Mouse (Mus musculus): ENCODE results near the gene Gpr156. TPM values are rescaled to one million over a fixed set of nuclear protein-coding genes. Genes with fewer than 3 reads are reported as not detected.

The Gpr156 gene
- polyA plus RNA-seq, 1 experiment from 2014 or later = 1.1 TPM

DNA sequence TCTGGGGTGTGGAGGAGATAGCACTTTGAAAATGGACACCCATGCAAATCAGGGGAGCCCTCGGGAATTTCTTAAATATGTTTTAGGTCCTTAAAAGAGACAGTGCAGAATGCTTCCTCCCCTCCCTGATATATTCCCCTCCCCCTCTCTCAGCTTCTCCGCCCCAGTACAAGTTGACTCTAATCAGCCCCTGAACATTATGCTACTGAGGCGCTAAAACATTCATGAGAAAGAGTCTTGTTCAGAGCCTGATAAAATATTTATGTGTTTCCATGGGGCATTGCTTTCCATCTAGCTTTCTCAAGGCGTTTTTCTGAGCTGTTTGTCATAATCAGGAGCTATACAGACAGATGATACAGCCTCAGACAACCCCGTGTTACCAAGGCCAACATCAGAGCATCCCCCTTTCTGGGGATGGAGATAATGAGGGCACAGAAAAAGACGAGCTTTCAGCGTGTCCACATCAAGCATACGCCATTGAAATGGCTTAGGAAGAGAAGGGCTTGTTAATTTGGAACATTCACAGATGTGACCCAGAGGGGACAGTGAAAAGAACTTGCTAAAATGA, 4.6 kb downstream of the Gpr156 start:
- no peaks in the 10 kb centered on the region for H3K36me3 ChIP-seq
- no peak overlapping the region for H3K27ac ChIP-seq (ENCODE audit: poor library complexity, severe bottlenecking)
- 61% methylated on average over 8 of the region's 8 CpGs for WGBS
- no peak overlapping the region for H3K4me3 ChIP-seq
- no peak overlapping the region for H3K9ac ChIP-seq
- ATAC-seq (ENCODE audit: insufficient number of reproducible peaks, low FRiP score) = no peak
- H3K27me3 ChIP-seq (replicated peaks) = no peaks in the 10 kb centered on the region; the same call in 1 of the 2 replicates
- H3K9me3 ChIP-seq (replicated peaks) = no peaks in the 10 kb centered on the region; the same call in 1 of the 2 replicates
- H3K4me1 ChIP-seq (replicated peaks) = peaks cover 4% of the 10 kb centered on the region; the same call in 1 of the 2 replicates
- H3K4me2 ChIP-seq = no peak overlapping the region

DNA sequence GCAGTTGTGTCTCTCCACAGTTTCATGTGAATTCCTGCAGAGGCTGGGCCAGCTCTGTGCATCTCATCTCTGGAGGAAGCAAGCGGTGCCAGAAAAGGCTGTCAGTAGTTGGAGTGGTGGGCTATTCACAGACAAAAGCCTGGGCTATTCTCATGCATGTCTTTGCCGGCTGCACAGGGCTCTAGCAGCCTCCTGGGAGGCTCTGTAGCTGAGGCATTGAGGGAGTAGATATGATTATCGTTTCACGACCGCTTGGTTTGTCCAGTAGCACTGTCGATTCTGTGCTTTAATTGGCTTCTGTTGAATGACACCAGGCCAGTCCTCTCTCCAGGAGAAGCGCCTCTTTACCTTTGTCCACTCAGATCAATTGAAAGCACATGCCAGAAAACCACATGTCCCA, 9.8 kb downstream of the Gpr156 start:
- no peaks in the 10 kb centered on the region for H3K27me3 ChIP-seq (replicated peaks)
- no peak overlapping the region for H3K4me3 ChIP-seq
- H3K4me2 ChIP-seq = peak overlapping the region; percentile 1; the same call in 1 of the 2 replicates
- H3K9ac ChIP-seq = no peak overlapping the region
- no peak overlapping the region for H3K27ac ChIP-seq (ENCODE audit: poor library complexity, severe bottlenecking)
- peaks cover 9% of the 10 kb centered on the region; the same call in 1 of the 2 replicates for H3K4me1 ChIP-seq (replicated peaks)
- no peak for ATAC-seq (ENCODE audit: insufficient number of reproducible peaks, low FRiP score)
- 20% methylated on average over 7 of the region's 7 CpGs for WGBS
- H3K36me3 ChIP-seq = no peaks in the 10 kb centered on the region
- H3K9me3 ChIP-seq (replicated peaks) = no peaks in the 10 kb centered on the region

DNA sequence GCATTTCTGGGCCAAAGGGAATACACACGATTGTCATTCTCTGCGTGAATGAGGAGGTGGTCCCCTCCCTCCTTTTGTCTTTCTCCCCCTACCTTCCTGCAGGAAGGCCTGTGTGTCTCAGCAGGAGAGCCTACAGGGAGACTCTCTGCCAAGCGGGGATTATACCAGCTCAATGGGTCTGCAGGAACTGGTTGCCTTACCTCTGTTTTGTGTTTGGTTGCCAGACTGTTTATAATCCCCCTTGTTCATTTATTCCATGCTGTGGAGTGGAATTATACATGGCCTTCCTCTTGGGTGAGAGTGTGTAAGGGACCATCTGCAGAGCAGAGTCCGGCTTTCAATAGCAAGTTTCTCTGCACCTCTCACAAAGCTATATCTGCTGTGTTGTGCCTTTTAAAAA, 10.8 kb downstream of the Gpr156 start:
- H3K36me3 ChIP-seq = no peaks in the 10 kb centered on the region
- no peak for ATAC-seq (ENCODE audit: insufficient number of reproducible peaks, low FRiP score)
- no peak overlapping the region for H3K27ac ChIP-seq (ENCODE audit: poor library complexity, severe bottlenecking)
- no peaks in the 10 kb centered on the region for H3K27me3 ChIP-seq (replicated peaks)
- 0 out of 2 replicates have a peak, but pooled peaks cover 4% of the 10 kb centered on the region for H3K9me3 ChIP-seq (replicated peaks)
- H3K4me1 ChIP-seq (replicated peaks) = peaks cover 9% of the 10 kb centered on the region; the same call in 1 of the 2 replicates
- no peak overlapping the region for H3K9ac ChIP-seq
- no peak overlapping the region for H3K4me2 ChIP-seq
- H3K4me3 ChIP-seq = no peak overlapping the region
- WGBS = 45% methylated on average over 4 of the region's 4 CpGs

GRCm38 (mm10) chr16:37929006-37929405, 12.7 kb downstream of the Gpr156 start:
- Histone ChIP-seq H3K9me3 (replicated peaks) (0 out of 2 replicates have a peak, but pooled peaks cover 10% of the 10 kb centered on the region), H3K4me3 (no peak overlapping the region), H3K27me3 (replicated peaks) (no peaks in the 10 kb centered on the region), H3K36me3 (no peaks in the 10 kb centered on the region), H3K4me2 (no peak overlapping the region), H3K9ac (no peak overlapping the region), H3K4me1 (replicated peaks) (peaks cover 9% of the 10 kb centered on the region; the same call in 1 of the 2 replicates), H3K27ac (ENCODE audit: poor library complexity, severe bottlenecking) (no peak overlapping the region)
- ATAC-seq (ENCODE audit: insufficient number of reproducible peaks, low FRiP score) = no peak
- WGBS = 61% methylated on average over 2 of the region's 2 CpGs

DNA sequence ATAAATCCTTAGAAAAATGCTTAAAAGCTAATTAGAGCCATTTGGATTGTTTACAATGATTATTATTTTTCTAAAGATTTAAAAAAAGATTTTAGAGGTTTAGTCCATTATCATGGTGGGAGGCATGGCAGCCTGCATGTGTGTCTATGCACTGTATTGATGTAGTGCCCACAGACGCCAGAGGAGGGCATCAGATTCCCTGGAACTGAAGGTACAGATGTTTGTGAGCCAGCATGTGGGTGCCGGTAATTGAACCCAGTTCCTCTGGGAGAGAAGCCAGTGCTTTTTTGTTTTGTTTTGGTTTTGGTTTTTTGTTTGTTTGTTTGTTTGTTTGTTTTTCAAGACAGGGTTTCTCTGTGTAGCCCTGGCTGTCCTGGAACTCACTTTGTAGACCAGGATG, 13.3 kb downstream of the Gpr156 start:
- WGBS = 88% methylated on average over 2 of the region's 2 CpGs
- Histone ChIP-seq H3K9ac (no peak overlapping the region), H3K4me2 (no peak overlapping the region), H3K27me3 (replicated peaks) (no peaks in the 10 kb centered on the region), H3K27ac (ENCODE audit: poor library complexity, severe bottlenecking) (no peak overlapping the region), H3K9me3 (replicated peaks) (0 out of 2 replicates have a peak, but pooled peaks cover 10% of the 10 kb centered on the region), H3K4me3 (no peak overlapping the region), H3K4me1 (replicated peaks) (peaks cover 9% of the 10 kb centered on the region; the same call in 1 of the 2 replicates), H3K36me3 (no peaks in the 10 kb centered on the region)
- ATAC-seq (ENCODE audit: insufficient number of reproducible peaks, low FRiP score) = no peak

DNA sequence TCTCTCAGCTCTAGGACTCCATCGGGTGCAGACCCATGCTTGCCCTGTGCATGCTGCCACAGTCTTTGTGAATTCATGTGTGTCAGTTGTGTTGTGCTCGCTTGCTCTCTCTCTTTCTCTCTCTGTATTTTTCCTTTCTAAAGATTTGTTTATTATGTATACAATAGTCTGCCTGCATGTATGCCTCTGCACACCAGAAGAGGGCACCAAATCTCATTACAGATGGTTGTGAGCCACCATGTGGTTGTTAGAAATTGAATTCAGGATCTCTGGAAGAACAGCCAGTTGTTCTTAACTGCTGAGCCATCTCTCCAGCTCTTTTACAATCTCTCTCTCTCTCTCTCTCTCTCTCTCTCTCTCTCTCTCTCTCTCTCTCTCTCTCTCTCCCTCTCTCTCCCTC, 18.6 kb downstream of the Gpr156 start:
- no peak for ATAC-seq (ENCODE audit: insufficient number of reproducible peaks, low FRiP score)
- H3K4me3 ChIP-seq = no peak overlapping the region
- no peak overlapping the region for H3K27ac ChIP-seq (ENCODE audit: poor library complexity, severe bottlenecking)
- H3K4me2 ChIP-seq = no peak overlapping the region
- H3K9ac ChIP-seq = no peak overlapping the region
- peaks cover 4% of the 10 kb centered on the region; the same call in 1 of the 2 replicates for H3K4me1 ChIP-seq (replicated peaks)
- 89% methylated on average over 2 of the region's 2 CpGs for WGBS
- no peaks in the 10 kb centered on the region for H3K27me3 ChIP-seq (replicated peaks)
- 0 out of 2 replicates have a peak, but pooled peaks cover 10% of the 10 kb centered on the region for H3K9me3 ChIP-seq (replicated peaks)
- H3K36me3 ChIP-seq = no peaks in the 10 kb centered on the region

- Histone ChIP-seq H3K27ac (ENCODE audit: poor library complexity, severe bottlenecking) (no peak overlapping the region), H3K4me2 (no peak overlapping the region), H3K27me3 (replicated peaks) (no peaks in the 10 kb centered on the region), H3K4me3 (no peak overlapping the region), H3K36me3 (no peaks in the 10 kb centered on the region), H3K4me1 (replicated peaks) (peaks cover 7% of the 10 kb centered on the region; the same call in 1 of the 2 replicates), H3K9me3 (replicated peaks) (0 out of 2 replicates have a peak, but pooled peaks cover 6% of the 10 kb centered on the region), H3K9ac (no peak overlapping the region)
- 76% methylated on average over 8 of the region's 8 CpGs for WGBS
- ATAC-seq (ENCODE audit: insufficient number of reproducible peaks, low FRiP score) = no peak
These were observed 21.0 kb downstream of the Gpr156 start for GRCm38 (mm10) chr16:37937276-37937675.

GRCm38 (mm10) chr16:37938125-37939081, 22.1 kb downstream of the Gpr156 start:
- H3K36me3 ChIP-seq = no peaks in the 10 kb centered on the region
- H3K4me2 ChIP-seq = no peak overlapping the region
- no peak overlapping the region for H3K4me3 ChIP-seq
- no peak overlapping the region for H3K27ac ChIP-seq (ENCODE audit: poor library complexity, severe bottlenecking)
- ATAC-seq (ENCODE audit: insufficient number of reproducible peaks, low FRiP score) = no peak
- no peak overlapping the region for H3K9ac ChIP-seq
- no peaks in the 10 kb centered on the region for H3K9me3 ChIP-seq (replicated peaks)
- no peaks in the 10 kb centered on the region for H3K27me3 ChIP-seq (replicated peaks)
- 62% methylated on average over 15 of the region's 17 CpGs for WGBS
- peaks cover 7% of the 10 kb centered on the region; the same call in 1 of the 2 replicates for H3K4me1 ChIP-seq (replicated peaks)

- ATAC-seq (ENCODE audit: insufficient number of reproducible peaks, low FRiP score) = no peak
These were observed 23.0 kb downstream of the Gpr156 start for GRCm38 (mm10) chr16:37939082-37939863.

DNA sequence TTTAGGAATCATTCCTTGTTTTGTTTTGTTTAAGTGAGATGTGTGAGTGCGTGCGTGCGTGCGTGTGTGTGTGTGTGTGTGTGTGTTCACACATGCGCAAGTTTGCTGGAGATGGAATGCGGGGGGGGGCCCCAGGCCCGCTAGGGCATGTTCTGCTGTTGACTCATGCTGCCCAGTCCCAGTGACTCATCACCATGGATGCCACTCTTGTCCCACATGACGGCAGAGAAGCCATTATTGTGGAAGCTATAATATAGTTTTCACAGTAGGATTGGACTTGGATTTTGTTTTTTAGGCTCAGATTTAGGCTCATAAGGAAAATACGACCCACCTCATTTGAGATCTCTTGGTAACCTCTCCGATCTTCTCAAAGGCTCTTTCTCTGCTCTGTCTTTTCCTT, 24.0 kb downstream of the Gpr156 start:
- peaks cover 7% of the 10 kb centered on the region; the same call in 1 of the 2 replicates for H3K4me1 ChIP-seq (replicated peaks)
- H3K9me3 ChIP-seq (replicated peaks) = no peaks in the 10 kb centered on the region
- ATAC-seq (ENCODE audit: insufficient number of reproducible peaks, low FRiP score) = no peak
- no peak overlapping the region for H3K9ac ChIP-seq
- 79% methylated on average over 10 of the region's 10 CpGs for WGBS
- H3K4me2 ChIP-seq = no peak overlapping the region
- no peaks in the 10 kb centered on the region for H3K36me3 ChIP-seq
- H3K27me3 ChIP-seq (replicated peaks) = no peaks in the 10 kb centered on the region
- no peak overlapping the region for H3K27ac ChIP-seq (ENCODE audit: poor library complexity, severe bottlenecking)
- no peak overlapping the region for H3K4me3 ChIP-seq

More at GRCm38 (mm10) chr16:37939082-37939863, 23.0 kb downstream of the Gpr156 start:
- Histone ChIP-seq H3K4me1 (replicated peaks) (peaks cover 7% of the 10 kb centered on the region; the same call in 1 of the 2 replicates), H3K27ac (ENCODE audit: poor library complexity, severe bottlenecking) (no peak overlapping the region), H3K9me3 (replicated peaks) (no peaks in the 10 kb centered on the region), H3K4me3 (no peak overlapping the region), H3K36me3 (no peaks in the 10 kb centered on the region), H3K27me3 (replicated peaks) (no peaks in the 10 kb centered on the region), H3K4me2 (no peak overlapping the region), H3K9ac (no peak overlapping the region)
- WGBS = 65% methylated on average over 11 of the region's 11 CpGs
